9 mouse cellular contexts compared by ENCODE assay signal in the genomic region with DNA sequence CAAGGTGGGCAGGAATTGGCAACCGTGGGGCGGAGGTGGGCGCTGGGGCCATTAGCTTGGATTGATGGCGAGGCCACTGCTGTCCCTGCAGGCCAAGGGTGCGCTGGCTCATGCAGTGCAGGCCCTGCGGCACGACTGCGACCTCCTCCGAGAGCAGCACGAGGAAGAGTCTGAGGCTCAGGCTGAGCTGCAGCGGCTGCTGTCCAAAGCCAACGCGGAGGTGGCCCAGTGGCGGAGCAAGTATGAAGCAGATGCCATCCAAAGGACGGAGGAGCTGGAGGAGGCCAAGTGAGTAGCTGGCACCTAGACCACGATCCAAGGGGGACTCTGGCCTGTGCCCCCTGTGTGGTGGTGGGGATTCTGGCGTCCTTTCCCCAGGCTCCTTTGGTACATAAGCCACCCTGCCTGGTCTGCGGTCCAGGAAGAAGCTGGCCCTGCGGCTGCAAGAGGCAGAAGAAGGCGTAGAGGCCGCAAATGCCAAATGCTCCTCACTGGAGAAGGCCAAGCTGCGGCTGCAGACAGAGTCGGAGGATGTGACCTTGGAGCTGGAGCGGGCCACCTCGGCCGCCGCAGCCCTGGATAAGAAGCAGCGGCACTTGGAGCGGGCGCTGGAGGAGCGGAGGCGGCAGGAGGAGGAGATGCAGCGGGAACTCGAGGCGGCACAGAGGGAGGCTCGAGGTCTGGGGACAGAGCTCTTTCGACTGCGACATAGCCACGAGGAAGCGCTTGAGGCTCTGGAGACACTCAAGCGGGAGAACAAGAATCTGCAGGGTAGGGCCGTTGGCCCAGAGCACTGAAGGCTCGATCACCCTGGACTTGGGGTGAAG. TPM values are rescaled to one million over a fixed set of nuclear protein-coding genes. Genes with fewer than 3 reads are reported as not detected.
DNase-seq lines count a peak whose midpoint lies in the region; ATAC-seq lines count a peak whose summit lies in the region.
"Had no signal": no experiment of that assay in that cellular context is flagged by ENCODE, and none has a peak within 500 bp of the region (broad histone marks: within the 10 kb centered on the region; RNA-seq: fewer than 3 reads in every experiment).

No protein-coding gene starts in this region.

- H3K4me1 ChIP-seq in heart, embryonic 12.5 days (replicated peaks), result peaks cover 34% of the 10 kb centered on the region
- peaks cover 26% of the 10 kb centered on the region for H3K4me1 ChIP-seq in limb, embryonic 13.5 days

- H3K27me3 ChIP-seq in heart, embryonic 12.5 days (replicated peaks), result peaks cover 82% of the 10 kb centered on the region
- peaks cover 93% of the 10 kb centered on the region for H3K27me3 ChIP-seq in limb, embryonic 13.5 days

- H3K27ac ChIP-seq in heart, embryonic 12.5 days (ENCODE audit: poor library complexity, severe bottlenecking), result no peak overlapping the region
- no peak overlapping the region for H3K27ac ChIP-seq in limb, embryonic 13.5 days

- H3K36me3 ChIP-seq in heart, embryonic 12.5 days, result peaks cover 100% of the 10 kb centered on the region
- H3K36me3 ChIP-seq in limb, embryonic 13.5 days, result peaks cover 47% of the 10 kb centered on the region

- H3K9ac ChIP-seq in heart, embryonic 12.5 days, result no peak overlapping the region; the same call in 1 of the 2 replicates
- peak overlapping the region; percentile 43; the same call in 1 of the 2 replicates for H3K9ac ChIP-seq in limb, embryonic 13.5 days

- no peak for ATAC-seq in heart, embryonic 12.5 days (ENCODE audit: insufficient number of reproducible peaks, low FRiP score)
- ATAC-seq in limb, embryonic 13.5 days (ENCODE audit: low FRiP score, low read depth), result no peak

- H3K9me3 ChIP-seq in heart, embryonic 12.5 days (replicated peaks), result no peaks in the 10 kb centered on the region
- no peaks in the 10 kb centered on the region for H3K9me3 ChIP-seq in limb, embryonic 13.5 days

- WGBS in heart, embryonic 12.5 days, result 27% methylated on average over 43 of the region's 43 CpGs
- 21% methylated on average over 43 of the region's 43 CpGs for WGBS in limb, embryonic 13.5 days

- peak; percentile 38 for DNase-seq in heart, postnatal 4 days
- peak; percentile 75 for DNase-seq in ES-CJ7 (ENCODE audit: low read depth, low spot score)
- DNase-seq in adrenal gland, postnatal 36 days, result peak; percentile 62 to 70
- DNase-seq in layer of hippocampus, adult 9-10 months (ENCODE audit: low spot score), result no peak
- no peak for DNase-seq in c-Kit-positive CD71-positive TER-119-positive erythroid progenitor cells, embryonic 14.5 days (ENCODE audit: low spot score)
- DNase-seq in thymus, postnatal 10 days (ENCODE audit: low spot score in 2 of 2), result no peak

- no peak overlapping the region for H3K4me3 ChIP-seq in heart, embryonic 12.5 days
- H3K4me3 ChIP-seq in limb, embryonic 13.5 days, result peak overlapping the region; percentile 4; the same call in 1 of the 2 replicates

- H3K4me2 ChIP-seq in heart, embryonic 12.5 days, result no peak overlapping the region
- H3K4me2 ChIP-seq in limb, embryonic 13.5 days (replicated peaks), result peak overlapping the region; percentile 32; the same call in 1 of the 2 replicates

RNA-seq across cellular contexts. Expression of a gene that starts 19.8 kb away (rescaled TPM):
- total RNA-seq in heart, postnatal 4 days (2021), result 10 to 100 TPM; 60.5 to 63.8 TPM
- polyA plus RNA-seq in heart, embryonic 12.5 days (2016; fragmentation: Nextera tagmentation; extraction: Ambion mirVana), result 22.1 and 24.4 TPM in 2 replicates
- total RNA-seq in adrenal gland, postnatal 36 days (2021), result under 1 TPM; 0.03 to 0.07 TPM
- 2.7 and 3.7 TPM in 2 replicates for polyA plus RNA-seq in limb, embryonic 13.5 days (2015; fragmentation: Nextera tagmentation; extraction: Ambion mirVana)
- total RNA-seq: liver, adult 2 months had no signal
- polyA plus RNA-seq: liver, adult 2 months had no signal

RNA-seq across cellular contexts. Expression of a gene that starts 38.2 kb away (rescaled TPM):
- 10 to 100 TPM; 17.3 to 18.2 TPM for total RNA-seq in heart, postnatal 4 days (2021)
- polyA plus RNA-seq in heart, embryonic 12.5 days (2016; fragmentation: Nextera tagmentation; extraction: Ambion mirVana), result 20.2 and 21.3 TPM in 2 replicates
- total RNA-seq in adrenal gland, postnatal 36 days (2021), result 10 to 100 TPM; 54.2 to 74.3 TPM
- 27.5 and 27.9 TPM in 2 replicates for polyA plus RNA-seq in limb, embryonic 13.5 days (2015; fragmentation: Nextera tagmentation; extraction: Ambion mirVana)

Comparison
In these comparisons a context has a peak if more than half of its experiments do, and no peak if none do; other contexts are left out.
1. DNase-seq: peak in heart, postnatal 4 days (single experiment), ES-CJ7 (single experiment) and adrenal gland, postnatal 36 days (2 of 2); none in layer of hippocampus, adult 9-10 months (single experiment), c-Kit-positive CD71-positive TER-119-positive erythroid progenitor cells, embryonic 14.5 days (single experiment) and thymus, postnatal 10 days (0 of 2).
2. RNA of a gene that starts 19.8 kb away (total RNA-seq): 60.5 to 63.8 TPM in heart, postnatal 4 days; 0.03 to 0.07 TPM in adrenal gland, postnatal 36 days; every median in the first group is over 10 times any median in the second.